Mouse (Mus musculus): ENCODE data around the gene Gm28035. TPM values are rescaled to one million over a fixed set of nuclear protein-coding genes. Genes with fewer than 3 reads are reported as not detected.
A peak's percentile ranks its signal among the peaks of the same experiment; 100 is the strongest.

Gene Gm28035
- polyA plus RNA-seq, 1 experiment from 2014 or later: 0.18 TPM

GRCm38 (mm10) chr2:30256616-30257350 lies 16.4 kb downstream of the Gm28035 start:
- no peaks in the 10 kb centered on the region for H3K9me3 ChIP-seq (ENCODE audit: control insufficient read depth, low read length)
- peaks cover 7% of the 10 kb centered on the region for H3K4me1 ChIP-seq (replicated peaks; ENCODE audit: control insufficient read depth, insufficient read depth, low read length)
- H3K27ac ChIP-seq (ENCODE audit: low read length): no peak overlapping the region
- H3K4me2 ChIP-seq (ENCODE audit: low read depth, low read length): no peak overlapping the region
- no peaks in the 10 kb centered on the region for H3K27me3 ChIP-seq (ENCODE audit: control insufficient read depth, insufficient read depth, low read depth, low read length)
- 93% methylated on average over 30 of the region's 30 CpGs for WGBS
- H3K4me3 ChIP-seq (ENCODE audit: low read length): no peak overlapping the region
- no peak overlapping the region for H3K9ac ChIP-seq (ENCODE audit: low read length)
- ATAC-seq (ENCODE audit: low read depth): no peak
- H3K36me3 ChIP-seq (ENCODE audit: control insufficient read depth, insufficient read depth, low read length): peaks cover 49% of the 10 kb centered on the region

GRCm38 (mm10) chr2:30257699-30258460 lies 17.5 kb downstream of the Gm28035 start:
- no peak for ATAC-seq (ENCODE audit: low read depth)
- Histone ChIP-seq H3K27ac (ENCODE audit: low read length) (peak overlapping the region; percentile 27), H3K4me3 (ENCODE audit: low read length) (no peak overlapping the region), H3K9ac (ENCODE audit: low read length) (no peak overlapping the region), H3K4me2 (ENCODE audit: low read depth, low read length) (no peak overlapping the region), H3K9me3 (ENCODE audit: control insufficient read depth, low read length) (no peaks in the 10 kb centered on the region), H3K36me3 (ENCODE audit: control insufficient read depth, insufficient read depth, low read length) (peaks cover 55% of the 10 kb centered on the region), H3K27me3 (ENCODE audit: control insufficient read depth, insufficient read depth, low read depth, low read length) (no peaks in the 10 kb centered on the region), H3K4me1 (replicated peaks; ENCODE audit: control insufficient read depth, insufficient read depth, low read length) (peaks cover 9% of the 10 kb centered on the region)
- 79% methylated on average over 7 of the region's 7 CpGs for WGBS

DNA sequence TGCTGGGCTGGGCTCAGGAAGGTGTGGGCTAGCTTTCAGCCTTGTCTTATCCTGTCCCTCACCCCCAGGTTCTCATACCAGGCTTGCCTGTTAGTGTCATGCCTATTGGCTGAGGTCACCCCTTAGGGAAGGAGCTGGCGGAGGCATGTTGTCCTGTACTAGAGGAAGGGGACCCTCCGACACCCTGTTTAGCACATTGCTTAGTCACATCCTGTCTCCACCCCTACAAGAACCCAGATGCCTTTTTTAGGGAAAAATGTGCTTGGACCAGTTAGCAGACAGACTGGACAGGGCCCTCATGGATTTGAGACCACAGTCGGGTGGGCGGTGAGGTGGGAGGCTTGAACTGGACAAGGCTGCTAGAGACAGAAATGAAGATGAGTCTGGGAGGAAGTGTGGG lies 18.2 kb downstream of the Gm28035 start:
- H3K4me2 ChIP-seq (ENCODE audit: low read depth, low read length): no peak overlapping the region
- peak overlapping the region; percentile 63; the same call in 1 of the 2 replicates for H3K27ac ChIP-seq (ENCODE audit: low read length)
- H3K27me3 ChIP-seq (ENCODE audit: control insufficient read depth, insufficient read depth, low read depth, low read length): no peaks in the 10 kb centered on the region
- peaks cover 61% of the 10 kb centered on the region for H3K36me3 ChIP-seq (ENCODE audit: control insufficient read depth, insufficient read depth, low read length)
- H3K4me1 ChIP-seq (replicated peaks; ENCODE audit: control insufficient read depth, insufficient read depth, low read length): peaks cover 15% of the 10 kb centered on the region
- WGBS: 67% methylated on average over 4 of the region's 4 CpGs
- H3K9me3 ChIP-seq (ENCODE audit: control insufficient read depth, low read length): no peaks in the 10 kb centered on the region
- ATAC-seq (ENCODE audit: low read depth): peak; percentile 58
- no peak overlapping the region for H3K4me3 ChIP-seq (ENCODE audit: low read length)
- H3K9ac ChIP-seq (ENCODE audit: low read length): 0 out of 2 replicates have a peak overlapping the region, but pooled peaks have one; percentile 9

GRCm38 (mm10) chr2:30259131-30260064 lies 19.0 kb downstream of the Gm28035 start:
- WGBS: 84% methylated on average over 15 of the region's 15 CpGs
- no peak for ATAC-seq (ENCODE audit: low read depth)
- Histone ChIP-seq H3K9ac (ENCODE audit: low read length) (no peak overlapping the region), H3K27ac (ENCODE audit: low read length) (peak overlapping the region; percentile 63; the same call in 1 of the 2 replicates), H3K27me3 (ENCODE audit: control insufficient read depth, insufficient read depth, low read depth, low read length) (no peaks in the 10 kb centered on the region), H3K36me3 (ENCODE audit: control insufficient read depth, insufficient read depth, low read length) (peaks cover 69% of the 10 kb centered on the region), H3K4me3 (ENCODE audit: low read length) (no peak overlapping the region), H3K4me2 (ENCODE audit: low read depth, low read length) (no peak overlapping the region), H3K9me3 (ENCODE audit: control insufficient read depth, low read length) (no peaks in the 10 kb centered on the region), H3K4me1 (replicated peaks; ENCODE audit: control insufficient read depth, insufficient read depth, low read length) (peaks cover 19% of the 10 kb centered on the region)

GRCm38 (mm10) chr2:30261064-30261736 lies 20.8 kb downstream of the Gm28035 start:
- H3K9ac ChIP-seq (ENCODE audit: low read length): no peak overlapping the region
- H3K27me3 ChIP-seq (ENCODE audit: control insufficient read depth, insufficient read depth, low read depth, low read length): no peaks in the 10 kb centered on the region
- H3K27ac ChIP-seq (ENCODE audit: low read length): no peak overlapping the region
- no peaks in the 10 kb centered on the region for H3K9me3 ChIP-seq (ENCODE audit: control insufficient read depth, low read length)
- H3K4me2 ChIP-seq (ENCODE audit: low read depth, low read length): no peak overlapping the region
- peaks cover 36% of the 10 kb centered on the region for H3K4me1 ChIP-seq (replicated peaks; ENCODE audit: control insufficient read depth, insufficient read depth, low read length)
- no peak overlapping the region for H3K4me3 ChIP-seq (ENCODE audit: low read length)
- 85% methylated on average over 4 of the region's 4 CpGs for WGBS
- no peak for ATAC-seq (ENCODE audit: low read depth)
- peaks cover 56% of the 10 kb centered on the region for H3K36me3 ChIP-seq (ENCODE audit: control insufficient read depth, insufficient read depth, low read length)

GRCm38 (mm10) chr2:30261921-30262839 lies 21.8 kb downstream of the Gm28035 start:
- Histone ChIP-seq H3K4me2 (ENCODE audit: low read depth, low read length) (no peak overlapping the region), H3K27me3 (ENCODE audit: control insufficient read depth, insufficient read depth, low read depth, low read length) (no peaks in the 10 kb centered on the region), H3K27ac (ENCODE audit: low read length) (peak overlapping the region; percentile 33; the same call in 1 of the 2 replicates), H3K36me3 (ENCODE audit: control insufficient read depth, insufficient read depth, low read length) (peaks cover 47% of the 10 kb centered on the region), H3K9ac (ENCODE audit: low read length) (no peak overlapping the region; the same call in 1 of the 2 replicates), H3K9me3 (ENCODE audit: control insufficient read depth, low read length) (no peaks in the 10 kb centered on the region), H3K4me3 (ENCODE audit: low read length) (no peak overlapping the region), H3K4me1 (replicated peaks; ENCODE audit: control insufficient read depth, insufficient read depth, low read length) (peaks cover 46% of the 10 kb centered on the region)
- WGBS: 91% methylated on average over 18 of the region's 18 CpGs
- ATAC-seq (ENCODE audit: low read depth): no peak

DNA sequence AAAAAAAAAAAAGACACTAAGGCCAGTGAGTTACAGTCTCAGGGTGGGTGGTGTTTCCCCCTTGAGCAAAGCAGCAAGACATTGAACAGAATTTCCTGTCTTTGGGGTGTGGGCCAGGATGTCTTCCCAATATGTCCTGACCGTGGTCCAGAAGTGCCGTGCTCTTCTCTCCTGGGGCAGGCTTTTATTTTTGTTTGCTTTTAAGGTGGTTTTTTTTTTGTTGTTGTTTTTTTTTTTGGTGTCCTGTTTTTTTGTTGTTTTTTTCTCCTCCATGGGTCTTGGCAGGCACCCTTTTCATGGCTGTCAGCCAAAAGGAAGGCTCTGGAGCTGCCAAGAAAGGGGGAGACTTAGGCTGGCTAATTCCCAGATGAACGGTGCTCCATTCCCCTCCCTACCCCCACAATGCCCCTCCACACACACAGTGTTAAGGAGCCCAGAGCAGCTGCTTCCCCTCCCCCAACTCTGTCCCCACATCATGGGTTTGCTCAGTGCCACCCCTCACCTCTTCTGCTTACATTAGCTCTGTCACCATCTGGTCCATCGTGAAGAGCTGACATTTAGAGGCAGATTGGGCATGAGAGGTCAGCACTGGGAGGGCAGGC lies 22.6 kb downstream of the Gm28035 start:
- Histone ChIP-seq H3K9ac (ENCODE audit: low read length) (no peak overlapping the region), H3K4me3 (ENCODE audit: low read length) (no peak overlapping the region), H3K27ac (ENCODE audit: low read length) (no peak overlapping the region; the same call in 1 of the 2 replicates), H3K27me3 (ENCODE audit: control insufficient read depth, insufficient read depth, low read depth, low read length) (no peaks in the 10 kb centered on the region), H3K4me1 (replicated peaks; ENCODE audit: control insufficient read depth, insufficient read depth, low read length) (peaks cover 45% of the 10 kb centered on the region), H3K4me2 (ENCODE audit: low read depth, low read length) (no peak overlapping the region), H3K36me3 (ENCODE audit: control insufficient read depth, insufficient read depth, low read length) (peaks cover 39% of the 10 kb centered on the region), H3K9me3 (ENCODE audit: control insufficient read depth, low read length) (no peaks in the 10 kb centered on the region)
- 24% methylated on average over 4 of the region's 4 CpGs for WGBS
- ATAC-seq (ENCODE audit: low read depth): 0 out of 2 replicates have a peak, but pooled peaks have one; percentile 11
